Mouse (Mus musculus): Measurements from ENCODE around the gene Slc28a3.

GRCm38 (mm10) chr13:58640330-58640729 is 29.7 kb upstream of the Slc28a3 start:
- TF ChIP-seq CTCF (IDR thresholded peaks at IDR 0.05; ENCODE audit: low read depth) (peak; percentile 55), EP300 (IDR thresholded peaks at IDR 0.05; ENCODE audit: low read depth) (no peak)
